Mouse (Mus musculus) intestine, embryonic 14.5 days (tissue): ENCODE results near the gene Gatad2b. TPM values are rescaled to one million over a fixed set of nuclear protein-coding genes. Genes with fewer than 3 reads are reported as not detected.
"Not testable (repeated sequence)": the region's sequence is repeated elsewhere in the genome, so short reads cannot be mapped to it uniquely, and the experiment has no call there.

ENCODE experiments used
- ATAC-seq: fragments of 200-750 bp; cut with Nextera tagmentation; replicated peaks from 2 replicates; pipeline ENCODE4 v1.8.0; 2017; ENCODE audit warnings: low read depth, moderate number of reproducible peaks, moderate TSS enrichment, moderate library complexity; ENCODE audit not compliant: low FRiP score, low TSS enrichment
- DNase-seq: peaks from one replicate; pipeline ENCODE4 v3.0.0-alpha.2; 2018; ENCODE audit warnings: low spot score
- H3K27ac ChIP-seq: fragments of 300-500 bp; sonication (generic); 2 replicates; pipeline ENCODE4 v1.5.1; 2014; ENCODE audit warnings: low read depth, mild to moderate bottlenecking, control low read depth
- H3K27me3 ChIP-seq: fragments of 300-500 bp; sonication (generic); replicated peaks from 2 replicates; pipeline ENCODE4 v1.6.1; 2014; ENCODE audit warnings: low read length, control low read depth; ENCODE audit not compliant: control insufficient read depth, insufficient read depth
- H3K36me3 ChIP-seq: fragments of 300-500 bp; sonication (generic); 2 replicates; pipeline ENCODE4 v1.6.1; 2014; ENCODE audit warnings: low read length, control low read depth; ENCODE audit not compliant: control insufficient read depth, insufficient read depth
- H3K4me1 ChIP-seq: fragments of 300-500 bp; sonication (generic); replicated peaks from 2 replicates; pipeline ENCODE4 v1.6.1; 2014; ENCODE audit warnings: low read length, control low read depth, mixed read lengths; ENCODE audit not compliant: control insufficient read depth, insufficient read depth
- H3K4me2 ChIP-seq: fragments of 300-500 bp; sonication (generic); 2 replicates; pipeline ENCODE4 v1.6.1; 2014; ENCODE audit warnings: low read length
- H3K4me3 ChIP-seq: fragments of 300-500 bp; sonication (generic); 2 replicates; pipeline ENCODE4 v1.5.1; 2014; ENCODE audit warnings: low read depth, low read length, control low read depth, mixed read lengths
- H3K9ac ChIP-seq: fragments of 300-500 bp; sonication (generic); 2 replicates; pipeline ENCODE4 v1.6.1; 2014; ENCODE audit warnings: mild to moderate bottlenecking, low read length
- H3K9me3 ChIP-seq: fragments of 300-500 bp; sonication (generic); 2 replicates; pipeline ENCODE4 v1.6.1; 2016; ENCODE audit warnings: low read length, control low read depth; ENCODE audit not compliant: control insufficient read depth
- WGBS: fragments of 180-500 bp; shearing (Covaris S2); extraction: QIAGEN DNeasy Blood & Tissue Kit; methylation state at CpG from one replicate; pipeline ENCODE4 v1.1.7; 2014; 5-methylcytosine and 5-hydroxymethylcytosine counted together
- polyA plus RNA-seq: library from polyadenylated mRNA; unstranded; fragments of >200 nt; fragmentation: Nextera tagmentation; extraction: Ambion mirVana; gene quantifications from 2 replicates; pipeline ENCODE4 v1.2.1, GENCODE M21; 2014

The Gatad2b gene
- polyA plus RNA-seq, 1 experiment from 2014 or later: 16.0 TPM

- H3K4me3 ChIP-seq, H3K9ac ChIP-seq, DNase-seq, H3K27ac ChIP-seq, H3K9me3 ChIP-seq, ATAC-seq, H3K27me3 ChIP-seq: not testable (repeated sequence)
- H3K36me3 ChIP-seq: peaks cover 31% of the 10 kb centered on the region
- peaks cover 12% of the 10 kb centered on the region for H3K4me1 ChIP-seq
- 91% methylated on average over 1 of the region's 1 CpGs for WGBS
- peak overlapping the region; percentile 91; the same call in 1 of the 2 replicates for H3K4me2 ChIP-seq
These were observed 39.8 kb upstream of the Gatad2b start for GRCm38 (mm10) chr3:90253174-90253573.

GRCm38 (mm10) chr3:90253653-90254418 is 39.1 kb upstream of the Gatad2b start, which contains the start of gene Crtc2:
TSS of gene Crtc2 (plus strand) at chr3:90254163.
- H3K4me1 ChIP-seq: peaks cover 11% of the 10 kb centered on the region
- peak within 1 kb of the TSS; percentile 88 for H3K9ac ChIP-seq
- H3K36me3 ChIP-seq: peaks cover 36% of the 10 kb centered on the region
- peak within 1 kb of the TSS; percentile 93 for H3K4me3 ChIP-seq
- H3K4me2 ChIP-seq: peak within 1 kb of the TSS; percentile 91
- H3K27me3 ChIP-seq: no peaks in the 10 kb centered on the region
- no peaks in the 10 kb centered on the region for H3K9me3 ChIP-seq
- peak; percentile 95 for ATAC-seq
- WGBS: 1% methylated on average over 40 of the region's 40 CpGs
- H3K27ac ChIP-seq: peak within 1 kb of the TSS; percentile 84
- DNase-seq: peak; percentile 93

GRCm38 (mm10) chr3:90254419-90255193 is 38.4 kb upstream of the Gatad2b start:
- under 1% methylated on average over 41 of the region's 41 CpGs for WGBS
- Histone ChIP-seq H3K9ac (peak overlapping the region; percentile 88), H3K9me3 (no peaks in the 10 kb centered on the region), H3K36me3 (peaks cover 40% of the 10 kb centered on the region), H3K4me3 (peak overlapping the region; percentile 93), H3K27ac (peak overlapping the region; percentile 84), H3K4me2 (peak overlapping the region; percentile 91), H3K27me3 (no peaks in the 10 kb centered on the region), H3K4me1 (peaks cover 8% of the 10 kb centered on the region)
- peak; percentile 66 for ATAC-seq
- peak; percentile 69 for DNase-seq

- no peak overlapping the region for H3K27ac ChIP-seq
These were observed 37.8 kb upstream of the Gatad2b start for GRCm38 (mm10) chr3:90255194-90255565.

GRCm38 (mm10) chr3:90255784-90256353 is 37.1 kb upstream of the Gatad2b start:
- peaks cover 46% of the 10 kb centered on the region for H3K36me3 ChIP-seq
- H3K9ac ChIP-seq: no peak overlapping the region
- peak overlapping the region; percentile 91; the same call in 1 of the 2 replicates for H3K4me2 ChIP-seq
- H3K4me3 ChIP-seq: no peak overlapping the region
- H3K27ac ChIP-seq: no peak overlapping the region
- no peaks in the 10 kb centered on the region for H3K27me3 ChIP-seq
- peaks cover 8% of the 10 kb centered on the region for H3K4me1 ChIP-seq
- WGBS: 92% methylated on average over 14 of the region's 14 CpGs
- DNase-seq: no peak
- H3K9me3 ChIP-seq: no peaks in the 10 kb centered on the region
- ATAC-seq: no peak

More at GRCm38 (mm10) chr3:90255194-90255565, 37.8 kb upstream of the Gatad2b start:
- no peaks in the 10 kb centered on the region for H3K27me3 ChIP-seq
- H3K9ac ChIP-seq: peak overlapping the region; percentile 88
- ATAC-seq (no peak), DNase-seq (no peak)
- peaks cover 8% of the 10 kb centered on the region for H3K4me1 ChIP-seq
- H3K4me2 ChIP-seq: peak overlapping the region; percentile 91
- 18% methylated on average over 2 of the region's 2 CpGs for WGBS
- H3K36me3 ChIP-seq: peaks cover 45% of the 10 kb centered on the region
- H3K4me3 ChIP-seq: peak overlapping the region; percentile 93
- no peaks in the 10 kb centered on the region for H3K9me3 ChIP-seq

GRCm38 (mm10) chr3:90256731-90257530 is 36.0 kb upstream of the Gatad2b start:
- Histone ChIP-seq H3K27ac (no peak overlapping the region), H3K36me3 (peaks cover 48% of the 10 kb centered on the region), H3K4me2 (no peak overlapping the region), H3K27me3 (no peaks in the 10 kb centered on the region), H3K4me3 (no peak overlapping the region), H3K9me3 (no peaks in the 10 kb centered on the region), H3K9ac (no peak overlapping the region), H3K4me1 (peaks cover 8% of the 10 kb centered on the region)
- DNase-seq: no peak
- 92% methylated on average over 19 of the region's 19 CpGs for WGBS
- no peak for ATAC-seq

- peaks cover 64% of the 10 kb centered on the region for H3K36me3 ChIP-seq
- no peak overlapping the region for H3K4me3 ChIP-seq
- no peak overlapping the region for H3K27ac ChIP-seq
- 94% methylated on average over 4 of the region's 4 CpGs for WGBS
- H3K4me1 ChIP-seq: peaks cover 8% of the 10 kb centered on the region
- ATAC-seq: no peak
- H3K9me3 ChIP-seq: no peaks in the 10 kb centered on the region
- no peak overlapping the region for H3K4me2 ChIP-seq
- no peaks in the 10 kb centered on the region for H3K27me3 ChIP-seq
- no peak for DNase-seq
- no peak overlapping the region for H3K9ac ChIP-seq
These were observed 34.5 kb upstream of the Gatad2b start for GRCm38 (mm10) chr3:90258521-90258920.
